Mouse (Mus musculus) intestine, postnatal 0 days (tissue): ENCODE measurements around the gene Jmy. TPM values are rescaled to one million over a fixed set of nuclear protein-coding genes. Genes with fewer than 3 reads are reported as not detected.

Experiments used
- ATAC-seq: fragments of 200-750 bp; cut with Nextera tagmentation; 2 replicates; pipeline ENCODE4 v1.8.0; 2017; ENCODE audit warnings: mild to moderate bottlenecking, moderate TSS enrichment, moderate library complexity
- H3K27ac ChIP-seq: fragments of 300-500 bp; sonication (generic); 2 replicates; pipeline ENCODE4 v1.5.1; 2014; ENCODE audit warnings: mild to moderate bottlenecking, low read depth, low read length, moderate library complexity
- H3K27me3 ChIP-seq: fragments of 300-500 bp; sonication (generic); replicated peaks from 2 replicates; pipeline ENCODE4 v1.6.1; 2014; ENCODE audit warnings: low read length, mixed read lengths; ENCODE audit not compliant: control insufficient read depth, insufficient read depth
- H3K36me3 ChIP-seq: fragments of 300-500 bp; sonication (generic); 2 replicates; pipeline ENCODE4 v1.6.1; 2014; ENCODE audit warnings: mild to moderate bottlenecking, moderate library complexity; ENCODE audit not compliant: control insufficient read depth, insufficient read depth
- H3K4me1 ChIP-seq: fragments of 300-500 bp; sonication (generic); replicated peaks from 2 replicates; pipeline ENCODE4 v1.6.1; 2014; ENCODE audit warnings: antibody characterized with exemption, low read length, mixed read lengths; ENCODE audit not compliant: control insufficient read depth, insufficient read depth
- H3K4me2 ChIP-seq: fragments of 300-500 bp; sonication (generic); replicated peaks from 2 replicates; pipeline ENCODE4 v1.6.1; 2014; ENCODE audit warnings: low read depth, mild to moderate bottlenecking, moderate library complexity
- H3K4me3 ChIP-seq: fragments of 300-500 bp; sonication (generic); 2 replicates; pipeline ENCODE4 v1.5.1; 2014; ENCODE audit warnings: low read depth, low read length
- H3K9ac ChIP-seq: fragments of 300-500 bp; sonication (generic); 2 replicates; pipeline ENCODE4 v1.6.1; 2014; ENCODE audit warnings: mild to moderate bottlenecking, low read depth, low read length
- H3K9me3 ChIP-seq: fragments of 300-500 bp; sonication (generic); 2 replicates; pipeline ENCODE4 v1.6.1; 2016; ENCODE audit warnings: mixed run types; ENCODE audit not compliant: control insufficient read depth
- CTCF ChIP-seq: sonication (generic); IDR thresholded peaks from 2 replicates; pipeline ENCODE4 v1.5.1; 2016; ENCODE audit warnings: low read depth, mild to moderate bottlenecking, control low read depth, antibody characterized with exemption, moderate library complexity
- WGBS: fragments of 180-500 bp; shearing (Covaris S2); extraction: QIAGEN DNeasy Blood & Tissue Kit; methylation state at CpG from one replicate; pipeline ENCODE4 v1.1.7; 2014; 5-methylcytosine and 5-hydroxymethylcytosine counted together
- polyA plus RNA-seq: library from polyadenylated mRNA; unstranded; fragments of >200 nt; fragmentation: Nextera tagmentation; extraction: Ambion mirVana; gene quantifications from 2 replicates; pipeline ENCODE4 v1.2.1, GENCODE M21; 2015

The Jmy gene
- polyA plus RNA-seq, 1 experiment from 2014 or later, result 3.3 TPM

- no peak for TF ChIP-seq CTCF
- H3K9ac ChIP-seq, result no peak overlapping the region
- no peaks in the 10 kb centered on the region for H3K9me3 ChIP-seq
- ATAC-seq, result no peak
- H3K27ac ChIP-seq, result no peak overlapping the region
- H3K4me1 ChIP-seq, result no peaks in the 10 kb centered on the region
- no peak overlapping the region for H3K4me3 ChIP-seq
- 94% methylated on average over 3 of the region's 3 CpGs for WGBS
- no peaks in the 10 kb centered on the region for H3K36me3 ChIP-seq
- no peak overlapping the region for H3K4me2 ChIP-seq
- H3K27me3 ChIP-seq, result no peaks in the 10 kb centered on the region
Measured at GRCm38 (mm10) chr13:93478344-93478743, 21.3 kb downstream of the Jmy start.

GRCm38 (mm10) chr13:93468355-93468754 lies 31.3 kb downstream of the Jmy start:
- no peaks in the 10 kb centered on the region for H3K27me3 ChIP-seq
- no peak overlapping the region; the same call in 1 of the 2 replicates for H3K27ac ChIP-seq
- WGBS, result 85% methylated on average over 3 of the region's 3 CpGs
- H3K36me3 ChIP-seq, result peaks cover 16% of the 10 kb centered on the region; the same call in 1 of the 2 replicates
- H3K4me3 ChIP-seq, result no peak overlapping the region
- no peak for TF ChIP-seq CTCF
- H3K4me2 ChIP-seq, result no peak overlapping the region
- H3K4me1 ChIP-seq, result no peaks in the 10 kb centered on the region
- H3K9ac ChIP-seq, result no peak overlapping the region
- no peaks in the 10 kb centered on the region for H3K9me3 ChIP-seq
- no peak for ATAC-seq

GRCm38 (mm10) chr13:93459566-93459965 lies 40.0 kb downstream of the Jmy start:
- Histone ChIP-seq H3K9ac (no peak overlapping the region), H3K9me3 (no peaks in the 10 kb centered on the region), H3K36me3 (peaks cover 27% of the 10 kb centered on the region), H3K4me1 (no peaks in the 10 kb centered on the region), H3K27me3 (no peaks in the 10 kb centered on the region), H3K4me3 (no peak overlapping the region), H3K4me2 (no peak overlapping the region), H3K27ac (no peak overlapping the region)
- 82% methylated on average over 7 of the region's 7 CpGs for WGBS
- no peak for TF ChIP-seq CTCF
- no peak for ATAC-seq

- Histone ChIP-seq H3K27ac (no peak overlapping the region), H3K36me3 (peaks cover 30% of the 10 kb centered on the region), H3K27me3 (no peaks in the 10 kb centered on the region), H3K9ac (no peak overlapping the region), H3K4me3 (no peak overlapping the region), H3K9me3 (no peaks in the 10 kb centered on the region), H3K4me1 (no peaks in the 10 kb centered on the region), H3K4me2 (no peak overlapping the region)
- TF ChIP-seq CTCF, result no peak
- 76% methylated on average over 4 of the region's 4 CpGs for WGBS
- no peak for ATAC-seq
Measured at GRCm38 (mm10) chr13:93458616-93459015, 41.0 kb downstream of the Jmy start.

DNA sequence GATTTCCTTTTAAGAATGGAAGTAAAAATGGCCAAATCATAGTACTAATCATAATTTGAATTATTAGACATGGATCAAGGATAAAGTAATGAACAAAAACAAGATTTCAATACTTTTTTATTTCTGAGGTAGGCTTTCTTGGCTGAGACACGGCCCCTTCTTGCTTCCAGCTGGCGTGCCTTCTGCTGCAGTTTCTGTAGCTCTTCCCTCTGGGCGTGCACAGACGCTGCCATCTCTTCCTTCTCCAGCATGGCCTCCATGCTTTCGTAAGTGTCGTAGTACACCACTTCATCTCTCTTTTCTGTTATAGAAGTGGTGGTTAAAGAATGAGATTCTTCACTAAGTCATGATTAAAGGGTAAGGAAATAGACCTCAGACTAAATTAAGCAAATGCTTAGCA lies 46.3 kb downstream of the Jmy start:
- ATAC-seq, result no peak
- no peaks in the 10 kb centered on the region for H3K4me1 ChIP-seq
- WGBS, result 98% methylated on average over 6 of the region's 6 CpGs
- no peak overlapping the region for H3K9ac ChIP-seq
- H3K36me3 ChIP-seq, result peaks cover 31% of the 10 kb centered on the region
- no peaks in the 10 kb centered on the region for H3K9me3 ChIP-seq
- no peak overlapping the region for H3K4me2 ChIP-seq
- no peak for TF ChIP-seq CTCF
- no peaks in the 10 kb centered on the region for H3K27me3 ChIP-seq
- H3K27ac ChIP-seq, result no peak overlapping the region
- no peak overlapping the region for H3K4me3 ChIP-seq

DNA sequence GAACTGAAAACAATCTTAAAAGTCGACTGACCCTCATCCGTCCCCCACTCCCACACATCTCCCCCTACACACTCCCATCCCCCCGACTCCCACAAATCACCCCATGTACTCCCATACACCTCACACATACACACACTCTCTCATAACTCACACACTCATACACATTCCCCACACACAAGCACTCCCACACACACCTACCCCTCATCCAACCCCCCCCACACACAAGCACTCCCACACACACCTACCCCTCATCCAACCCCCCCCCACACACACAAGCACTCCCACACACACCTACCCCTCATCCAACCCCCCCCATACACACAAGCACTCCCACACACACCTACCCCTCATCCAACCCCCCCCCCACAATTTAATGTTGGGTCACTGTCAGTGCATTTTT lies 59.4 kb downstream of the Jmy start:
- 98% methylated on average over 3 of the region's 3 CpGs for WGBS
- H3K27me3 ChIP-seq, result no peaks in the 10 kb centered on the region
- ATAC-seq, result no peak

DNA sequence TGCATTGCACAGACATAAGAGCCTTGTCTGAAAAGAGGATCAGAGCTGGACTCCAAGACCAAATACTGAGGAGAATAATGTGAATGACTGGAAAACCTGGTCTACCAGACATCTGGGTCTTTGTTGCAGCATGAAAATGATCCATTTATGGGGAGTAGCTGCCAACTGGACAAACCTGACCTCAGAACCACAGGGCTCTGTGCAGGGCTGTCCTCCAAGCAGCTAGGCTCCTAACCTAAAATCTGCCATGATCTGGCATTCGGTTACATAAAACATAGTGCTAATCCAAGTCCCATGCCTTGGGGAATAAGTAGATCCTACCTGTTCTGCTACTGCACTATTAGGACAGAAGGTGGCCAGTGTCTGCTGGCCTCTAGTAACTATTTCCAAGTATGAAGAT lies 70.4 kb downstream of the Jmy start:
- no peaks in the 10 kb centered on the region for H3K4me1 ChIP-seq
- no peak overlapping the region for H3K4me2 ChIP-seq
- H3K36me3 ChIP-seq, result peaks cover 9% of the 10 kb centered on the region
- H3K27ac ChIP-seq, result no peak overlapping the region
- no peak overlapping the region for H3K4me3 ChIP-seq
- H3K27me3 ChIP-seq, result no peaks in the 10 kb centered on the region
- no peak for TF ChIP-seq CTCF
- no peaks in the 10 kb centered on the region for H3K9me3 ChIP-seq
- ATAC-seq, result no peak
- WGBS, result 98% methylated on average over 1 of the region's 1 CpGs
- H3K9ac ChIP-seq, result no peak overlapping the region

More for the DNA sequence above, 59.4 kb downstream of the Jmy start:
- Histone ChIP-seq H3K4me2 (no peak overlapping the region), H3K36me3 (peaks cover 31% of the 10 kb centered on the region), H3K4me3 (no peak overlapping the region), H3K27ac (peak overlapping the region; percentile 28; the same call in 1 of the 2 replicates), H3K9ac (no peak overlapping the region), H3K4me1 (no peaks in the 10 kb centered on the region), H3K9me3 (no peaks in the 10 kb centered on the region)
- no peak for TF ChIP-seq CTCF
